Mouse (Mus musculus): Measurements from ENCODE around the gene Pth1r. TPM values are rescaled to one million over a fixed set of nuclear protein-coding genes. Genes with fewer than 3 reads are reported as not detected.

Gene Pth1r
- polyA plus RNA-seq, 1 experiment, result 14.0 TPM

DNA sequence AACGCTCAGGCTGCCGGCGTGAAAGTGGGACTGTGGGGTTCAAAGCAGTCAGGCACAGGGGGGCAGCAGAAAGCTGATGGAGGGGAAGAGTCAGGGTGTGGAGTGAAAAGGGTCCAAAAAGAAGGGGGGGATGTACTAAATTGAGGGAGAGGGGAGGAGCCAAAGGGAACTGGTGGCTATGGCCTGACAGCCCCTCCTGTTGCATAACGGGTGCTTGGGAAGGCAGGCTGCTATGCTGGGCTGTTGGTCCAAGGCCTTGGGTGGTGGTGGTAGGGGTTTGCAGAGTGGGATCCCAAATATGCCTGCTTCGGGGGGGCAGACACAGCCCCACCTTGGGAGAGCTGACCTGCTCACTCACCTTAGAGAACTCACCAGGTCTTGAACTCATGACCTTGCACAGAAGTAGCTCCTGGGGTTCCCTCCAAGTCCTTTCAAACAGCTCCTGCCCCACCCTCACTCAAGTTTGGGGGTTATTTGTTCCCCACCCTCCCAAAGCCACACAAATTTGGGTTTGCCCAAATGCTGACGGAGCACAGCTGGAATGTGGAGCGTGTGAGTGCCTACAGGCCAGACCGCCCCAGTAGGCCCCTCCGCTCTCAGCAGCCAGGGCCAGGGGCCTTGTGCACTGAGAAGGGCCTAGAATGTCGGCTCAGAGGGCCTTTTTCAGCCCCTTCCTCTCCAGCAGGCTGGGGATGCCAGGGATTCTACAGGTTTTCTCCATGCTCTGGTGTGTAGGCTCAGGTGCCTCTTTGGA, 28.5 kb upstream of the Pth1r start:
- 82% methylated on average over 10 of the region's 10 CpGs for WGBS
- H3K4me1 ChIP-seq (ENCODE audit: control insufficient read depth, insufficient read depth, low read length), result no peaks in the 10 kb centered on the region
- DNase-seq, result no peak
- no peak overlapping the region for H3K4me3 ChIP-seq (replicated peaks; ENCODE audit: extremely low read depth, low read depth, low read length)
- TF ChIP-seq POLR2A (IDR thresholded peaks at IDR 0.05; ENCODE audit: borderline replicate concordance, extremely low read depth, low read depth, low read length) (no peak), CTCF (IDR thresholded peaks at IDR 0.05; ENCODE audit: insufficient read depth, low read length) (no peak)

DNA sequence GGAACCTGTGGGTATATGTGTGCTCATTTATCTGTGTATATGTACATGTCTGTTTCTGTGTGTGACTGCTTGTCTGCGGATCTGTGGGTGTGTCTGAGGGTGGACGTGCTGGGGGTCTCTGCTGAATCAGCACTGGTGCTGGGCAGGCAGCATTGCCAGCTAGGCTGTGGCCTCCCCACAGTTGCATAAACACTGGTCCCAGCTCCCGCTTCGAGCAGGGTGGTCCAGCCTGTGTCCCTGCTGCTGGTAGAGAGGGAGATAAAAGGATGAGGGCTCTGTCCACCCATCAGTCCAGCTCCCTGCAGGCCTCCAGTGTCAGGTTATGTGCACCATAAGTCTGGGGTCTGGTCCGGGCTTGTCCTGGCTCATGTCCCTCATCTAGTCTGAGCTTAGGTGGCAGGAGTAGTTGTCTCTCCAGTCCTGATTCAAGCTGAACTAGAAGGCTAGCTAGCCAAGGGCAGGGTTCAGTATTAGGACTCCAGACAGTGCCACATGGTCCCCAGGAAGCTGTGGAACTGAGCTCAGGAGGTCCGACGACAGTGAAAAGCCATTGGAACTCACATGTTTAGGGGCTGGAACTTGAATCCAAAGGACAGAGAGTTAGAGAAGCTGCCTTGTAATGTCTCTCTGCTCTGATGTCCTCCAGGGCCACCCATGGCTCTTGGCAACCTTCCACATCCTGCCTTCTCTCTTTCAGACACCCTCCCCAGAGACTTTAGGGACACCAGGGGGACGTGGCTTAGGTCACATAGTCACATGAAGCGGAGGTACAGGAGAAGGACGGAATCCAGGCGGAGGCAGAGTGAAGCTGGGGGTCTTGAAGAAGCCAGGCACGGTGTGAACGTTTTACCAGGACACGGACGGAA, 27.7 kb upstream of the Pth1r start:
- Histone ChIP-seq H3K4me1 (ENCODE audit: control insufficient read depth, insufficient read depth, low read length) (no peaks in the 10 kb centered on the region), H3K4me3 (replicated peaks; ENCODE audit: extremely low read depth, low read depth, low read length) (no peak overlapping the region)
- no peak for DNase-seq
- 72% methylated on average over 15 of the region's 15 CpGs for WGBS
- TF ChIP-seq CTCF (IDR thresholded peaks at IDR 0.05; ENCODE audit: insufficient read depth, low read length) (no peak), POLR2A (IDR thresholded peaks at IDR 0.05; ENCODE audit: borderline replicate concordance, extremely low read depth, low read depth, low read length) (no peak)

DNA sequence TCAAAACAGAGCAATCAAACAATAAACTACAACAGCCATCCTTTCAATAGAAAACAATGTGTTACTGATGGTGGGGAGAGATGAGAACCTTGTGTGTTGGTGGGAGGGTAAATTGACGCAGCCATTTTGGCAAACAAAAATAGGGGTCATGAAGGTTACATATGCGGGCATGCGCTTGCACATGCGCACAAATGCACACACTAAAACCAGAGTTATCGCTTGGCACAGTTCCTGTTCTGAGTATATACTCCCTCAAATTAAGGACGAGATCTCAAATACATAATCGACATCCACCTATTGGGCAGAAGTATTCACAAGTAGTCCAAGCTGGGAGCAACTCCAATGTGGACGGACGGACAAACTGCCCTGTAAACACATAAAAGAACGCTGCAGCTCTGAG, 25.4 kb upstream of the Pth1r start:
- H3K4me3 ChIP-seq (replicated peaks; ENCODE audit: extremely low read depth, low read depth, low read length), result no peak overlapping the region
- WGBS, result 89% methylated on average over 10 of the region's 10 CpGs
- no peaks in the 10 kb centered on the region for H3K4me1 ChIP-seq (ENCODE audit: control insufficient read depth, insufficient read depth, low read length)
- no peak for DNase-seq
- TF ChIP-seq POLR2A (IDR thresholded peaks at IDR 0.05; ENCODE audit: borderline replicate concordance, extremely low read depth, low read depth, low read length) (no peak), CTCF (IDR thresholded peaks at IDR 0.05; ENCODE audit: insufficient read depth, low read length) (no peak)

DNA sequence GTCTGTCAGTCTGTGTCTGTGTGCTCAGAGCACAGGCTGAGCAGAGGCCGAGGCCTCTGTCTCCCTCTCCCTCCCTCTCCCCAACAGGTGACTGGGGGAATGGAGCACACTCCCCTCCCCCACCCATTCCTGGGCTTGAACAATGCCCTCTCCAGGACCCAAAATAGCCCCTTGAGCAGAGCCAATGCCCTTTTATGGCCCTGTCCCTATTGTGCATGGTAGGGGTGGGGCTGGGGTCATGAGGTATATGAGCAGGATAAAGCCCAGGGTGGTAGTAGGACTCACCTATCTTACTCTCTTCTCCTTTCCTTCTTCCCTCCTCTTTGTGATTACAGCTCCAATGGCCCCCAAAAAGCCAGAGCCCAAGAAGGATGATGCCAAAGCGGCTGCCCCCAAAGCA, 16.5 kb upstream of the Pth1r start:
- TF ChIP-seq CTCF (IDR thresholded peaks at IDR 0.05; ENCODE audit: insufficient read depth, low read length) (no peak), POLR2A (IDR thresholded peaks at IDR 0.05; ENCODE audit: borderline replicate concordance, extremely low read depth, low read depth, low read length) (no peak)
- DNase-seq, result no peak
- Histone ChIP-seq H3K4me3 (replicated peaks; ENCODE audit: extremely low read depth, low read depth, low read length) (no peak overlapping the region), H3K4me1 (ENCODE audit: control insufficient read depth, insufficient read depth, low read length) (no peaks in the 10 kb centered on the region)
- 75% methylated on average over 2 of the region's 2 CpGs for WGBS

DNA sequence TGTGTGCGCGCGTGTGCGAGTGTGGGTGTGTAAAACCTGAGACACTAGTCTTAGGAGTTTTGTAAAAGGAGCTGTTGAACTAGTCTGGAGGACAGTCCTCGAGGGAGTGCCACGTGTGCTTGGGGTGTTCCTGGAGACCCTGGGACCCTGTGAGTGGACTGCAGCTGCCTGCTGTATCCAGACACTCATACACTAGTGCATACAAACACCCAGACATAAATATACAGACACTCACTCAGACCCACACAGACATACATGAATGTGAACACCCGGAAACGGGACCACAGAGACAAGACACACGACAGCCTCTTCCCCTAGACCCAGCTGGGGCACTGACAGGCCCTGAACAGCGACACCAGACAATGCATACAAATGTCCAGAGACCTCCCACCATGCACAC, 15.8 kb upstream of the Pth1r start:
- no peaks in the 10 kb centered on the region for H3K4me1 ChIP-seq (ENCODE audit: control insufficient read depth, insufficient read depth, low read length)
- TF ChIP-seq POLR2A (IDR thresholded peaks at IDR 0.05; ENCODE audit: borderline replicate concordance, extremely low read depth, low read depth, low read length) (no peak), CTCF (IDR thresholded peaks at IDR 0.05; ENCODE audit: insufficient read depth, low read length) (no peak)
- 72% methylated on average over 10 of the region's 10 CpGs for WGBS
- H3K4me3 ChIP-seq (replicated peaks; ENCODE audit: extremely low read depth, low read depth, low read length), result no peak overlapping the region
- no peak for DNase-seq

DNA sequence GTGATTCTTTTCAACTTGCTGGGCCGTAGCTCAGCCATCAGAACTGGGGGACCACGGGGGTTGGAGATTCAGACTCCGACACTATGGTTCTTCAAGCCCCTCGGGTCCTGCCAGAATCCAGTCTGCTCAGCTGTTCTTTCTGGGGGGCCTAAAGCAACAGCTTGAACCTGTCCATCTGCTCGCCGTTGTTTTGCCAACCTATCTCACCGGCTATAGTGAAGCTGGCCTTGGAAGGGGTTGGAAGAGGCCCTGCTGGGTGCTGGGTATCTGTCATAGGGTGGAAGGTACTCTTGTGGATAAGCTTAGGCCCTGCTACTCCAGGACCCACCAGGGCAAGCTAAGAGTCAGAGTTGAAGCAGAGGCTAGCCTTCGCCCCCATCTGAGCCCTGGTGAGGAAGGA, 13.9 kb upstream of the Pth1r start:
- H3K4me1 ChIP-seq (ENCODE audit: control insufficient read depth, insufficient read depth, low read length), result no peaks in the 10 kb centered on the region
- TF ChIP-seq CTCF (IDR thresholded peaks at IDR 0.05; ENCODE audit: insufficient read depth, low read length), result no peak
- TF ChIP-seq POLR2A (IDR thresholded peaks at IDR 0.05; ENCODE audit: borderline replicate concordance, extremely low read depth, low read depth, low read length), result no peak
- no peak for DNase-seq
- H3K4me3 ChIP-seq (replicated peaks; ENCODE audit: extremely low read depth, low read depth, low read length), result no peak overlapping the region
- WGBS, result 87% methylated on average over 8 of the region's 8 CpGs

DNA sequence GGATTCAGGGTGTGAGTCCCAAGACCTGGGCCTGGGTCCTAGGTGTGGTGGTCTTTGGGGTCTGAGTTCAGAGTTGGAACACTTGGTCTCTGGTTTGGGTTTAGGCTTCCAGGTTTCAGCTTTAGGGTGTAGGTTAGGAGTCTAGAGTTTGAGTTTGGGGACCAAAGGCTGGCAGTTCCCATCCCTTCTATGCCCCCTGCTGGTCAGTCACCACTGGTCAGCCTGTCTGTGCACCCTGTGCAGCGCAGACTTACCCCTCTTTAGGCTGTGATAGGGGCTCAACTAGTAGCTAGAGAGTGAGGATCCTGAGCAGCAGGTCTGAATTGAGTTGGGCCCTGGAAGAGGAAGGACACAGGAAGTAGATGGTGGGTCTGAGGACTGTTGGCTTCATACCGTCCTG, 12.3 kb upstream of the Pth1r start:
- peak; percentile 84 for TF ChIP-seq CTCF (IDR thresholded peaks at IDR 0.05; ENCODE audit: insufficient read depth, low read length)
- TF ChIP-seq POLR2A (IDR thresholded peaks at IDR 0.05; ENCODE audit: borderline replicate concordance, extremely low read depth, low read depth, low read length), result no peak
- 67% methylated on average over 2 of the region's 2 CpGs for WGBS
- no peaks in the 10 kb centered on the region for H3K4me1 ChIP-seq (ENCODE audit: control insufficient read depth, insufficient read depth, low read length)
- peak; percentile 49 for DNase-seq
- H3K4me3 ChIP-seq (replicated peaks; ENCODE audit: extremely low read depth, low read depth, low read length), result no peak overlapping the region

DNA sequence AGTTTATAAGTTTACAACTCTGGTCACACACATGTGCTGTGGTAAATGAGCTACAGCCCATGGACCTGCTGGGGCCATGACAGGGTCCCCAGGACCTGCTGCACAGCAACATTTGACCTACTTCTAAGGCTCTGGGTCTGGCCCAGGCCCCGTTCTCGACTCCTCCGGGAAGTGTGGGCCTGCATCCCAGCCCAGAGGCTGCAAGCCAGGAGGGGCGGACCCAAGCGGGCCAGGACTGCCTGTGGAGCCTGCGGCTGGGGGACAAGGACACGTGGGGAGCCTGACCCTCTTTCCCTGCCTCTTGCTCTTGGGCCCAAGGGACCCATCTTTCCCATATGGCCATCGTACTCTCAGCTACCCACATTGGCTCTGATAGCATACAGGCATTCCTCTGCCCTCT, 11.7 kb upstream of the Pth1r start:
- 60% methylated on average over 8 of the region's 8 CpGs for WGBS
- no peaks in the 10 kb centered on the region for H3K4me1 ChIP-seq (ENCODE audit: control insufficient read depth, insufficient read depth, low read length)
- DNase-seq, result peak; percentile 25
- no peak for TF ChIP-seq CTCF (IDR thresholded peaks at IDR 0.05; ENCODE audit: insufficient read depth, low read length)
- TF ChIP-seq POLR2A (IDR thresholded peaks at IDR 0.05; ENCODE audit: borderline replicate concordance, extremely low read depth, low read depth, low read length), result no peak
- H3K4me3 ChIP-seq (replicated peaks; ENCODE audit: extremely low read depth, low read depth, low read length), result no peak overlapping the region

DNA sequence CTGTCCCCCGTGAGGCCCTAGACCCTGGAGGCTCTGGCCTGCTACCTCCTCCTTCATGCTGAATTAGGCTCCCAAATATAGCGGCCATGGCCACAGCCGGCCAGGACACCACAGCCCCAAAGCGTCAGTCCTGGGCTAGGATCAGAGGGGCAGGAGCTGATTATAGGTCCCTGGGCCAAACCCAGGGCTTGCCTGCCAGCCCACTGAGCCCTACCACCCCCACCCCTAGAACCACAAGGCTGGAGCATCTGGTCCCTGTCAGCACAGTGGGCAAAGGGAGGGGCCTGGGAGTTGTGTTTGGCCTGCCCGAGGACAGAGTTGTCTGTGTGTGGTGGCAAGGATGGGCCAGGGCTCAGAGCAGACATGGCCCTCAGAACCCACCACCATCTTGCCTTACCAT, 10.9 kb upstream of the Pth1r start:
- DNase-seq, result no peak
- no peak overlapping the region for H3K4me3 ChIP-seq (replicated peaks; ENCODE audit: extremely low read depth, low read depth, low read length)
- H3K4me1 ChIP-seq (ENCODE audit: control insufficient read depth, insufficient read depth, low read length), result no peaks in the 10 kb centered on the region
- no peak for TF ChIP-seq POLR2A (IDR thresholded peaks at IDR 0.05; ENCODE audit: borderline replicate concordance, extremely low read depth, low read depth, low read length)
- TF ChIP-seq CTCF (IDR thresholded peaks at IDR 0.05; ENCODE audit: insufficient read depth, low read length), result no peak
- 86% methylated on average over 5 of the region's 5 CpGs for WGBS

Data from lung, adult 2 months (tissue).